Mouse (Mus musculus): Measurements from ENCODE around the gene Boll. TPM values are rescaled to one million over a fixed set of nuclear protein-coding genes. Genes with fewer than 3 reads are reported as not detected.

The Boll gene
- polyA plus RNA-seq, 1 experiment, result not detected

- no peak overlapping the region for H3K4me3 ChIP-seq (ENCODE audit: insufficient read depth, poor library complexity, severe bottlenecking)
- no peaks in the 10 kb centered on the region for H3K79me2 ChIP-seq (ENCODE audit: control insufficient read depth, insufficient read depth)
- H3ac ChIP-seq (ENCODE audit: control insufficient read depth, insufficient read length, low read depth), result no peak overlapping the region
- H3K79me3 ChIP-seq (ENCODE audit: low read depth), result no peaks in the 10 kb centered on the region
- no peaks in the 10 kb centered on the region for H3K36me3 ChIP-seq (ENCODE audit: control insufficient read depth, insufficient read depth)
- no peaks in the 10 kb centered on the region for H3K27me3 ChIP-seq (ENCODE audit: control insufficient read depth, insufficient read depth, insufficient read length)
- no peak for TF ChIP-seq CTCF (IDR thresholded peaks at IDR 0.05; ENCODE audit: control insufficient read depth, insufficient read depth, insufficient read length)
- TF ChIP-seq FOSL1 (IDR thresholded peaks at IDR 0.05; ENCODE audit: insufficient read depth, low read length, poor library complexity, severe bottlenecking), result no peak
- TF ChIP-seq MYOD1 (IDR thresholded peaks at IDR 0.05; ENCODE audit: control insufficient read depth, insufficient read length, low read depth), result no peak
- TF ChIP-seq MYOG (IDR thresholded peaks at IDR 0.05; ENCODE audit: control insufficient read depth, extremely low read depth, insufficient read length), result no peak
- TF ChIP-seq MAX (IDR thresholded peaks at IDR 0.05), result no peak
- TF ChIP-seq CEBPB (IDR thresholded peaks at IDR 0.05; ENCODE audit: low read depth), result no peak
- no peak for TF ChIP-seq USF1 (IDR thresholded peaks at IDR 0.05; ENCODE audit: low read depth)
These were observed 84.2 kb downstream of the Boll start for GRCm38 (mm10) chr1:55279081-55279480.

- Histone ChIP-seq H3ac (ENCODE audit: control insufficient read depth, insufficient read length, low read depth) (no peak overlapping the region), H3K79me3 (ENCODE audit: low read depth) (no peaks in the 10 kb centered on the region), H3K27me3 (ENCODE audit: control insufficient read depth, insufficient read depth, insufficient read length) (no peaks in the 10 kb centered on the region), H3K79me2 (ENCODE audit: control insufficient read depth, insufficient read depth) (no peaks in the 10 kb centered on the region), H3K4me3 (ENCODE audit: insufficient read depth, poor library complexity, severe bottlenecking) (no peak overlapping the region), H3K36me3 (ENCODE audit: control insufficient read depth, insufficient read depth) (no peaks in the 10 kb centered on the region)
- TF ChIP-seq CEBPB (IDR thresholded peaks at IDR 0.05; ENCODE audit: low read depth) (no peak), MAX (IDR thresholded peaks at IDR 0.05) (no peak), USF1 (IDR thresholded peaks at IDR 0.05; ENCODE audit: low read depth) (no peak), MYOG (IDR thresholded peaks at IDR 0.05; ENCODE audit: control insufficient read depth, extremely low read depth, insufficient read length) (no peak), CTCF (IDR thresholded peaks at IDR 0.05; ENCODE audit: control insufficient read depth, insufficient read depth, insufficient read length) (no peak), FOSL1 (IDR thresholded peaks at IDR 0.05; ENCODE audit: insufficient read depth, low read length, poor library complexity, severe bottlenecking) (no peak), MYOD1 (IDR thresholded peaks at IDR 0.05; ENCODE audit: control insufficient read depth, insufficient read length, low read depth) (no peak)
These were observed 97.8 kb downstream of the Boll start for GRCm38 (mm10) chr1:55265447-55265846.

- H3K79me3 ChIP-seq (ENCODE audit: low read depth), result no peaks in the 10 kb centered on the region
- H3K36me3 ChIP-seq (ENCODE audit: control insufficient read depth, insufficient read depth), result no peaks in the 10 kb centered on the region
- no peak overlapping the region for H3K4me3 ChIP-seq (ENCODE audit: insufficient read depth, poor library complexity, severe bottlenecking)
- H3K79me2 ChIP-seq (ENCODE audit: control insufficient read depth, insufficient read depth), result no peaks in the 10 kb centered on the region
- no peak overlapping the region for H3ac ChIP-seq (ENCODE audit: control insufficient read depth, insufficient read length, low read depth)
- TF ChIP-seq FOSL1 (IDR thresholded peaks at IDR 0.05; ENCODE audit: insufficient read depth, low read length, poor library complexity, severe bottlenecking), result no peak
- no peak for TF ChIP-seq CEBPB (IDR thresholded peaks at IDR 0.05; ENCODE audit: low read depth)
- TF ChIP-seq MYOG (IDR thresholded peaks at IDR 0.05; ENCODE audit: control insufficient read depth, extremely low read depth, insufficient read length), result no peak
- no peak for TF ChIP-seq MAX (IDR thresholded peaks at IDR 0.05)
- TF ChIP-seq CTCF (IDR thresholded peaks at IDR 0.05; ENCODE audit: control insufficient read depth, insufficient read depth, insufficient read length), result no peak
- no peak for TF ChIP-seq USF1 (IDR thresholded peaks at IDR 0.05; ENCODE audit: low read depth)
- no peak for TF ChIP-seq MYOD1 (IDR thresholded peaks at IDR 0.05; ENCODE audit: control insufficient read depth, insufficient read length, low read depth)
- H3K27me3 ChIP-seq (ENCODE audit: control insufficient read depth, insufficient read depth, insufficient read length), result no peaks in the 10 kb centered on the region
These were observed 98.9 kb downstream of the Boll start for GRCm38 (mm10) chr1:55264385-55264784.

- Histone ChIP-seq H3K79me3 (ENCODE audit: low read depth) (peaks cover 21% of the 10 kb centered on the region), H3K36me3 (ENCODE audit: control insufficient read depth, insufficient read depth) (peaks cover 14% of the 10 kb centered on the region), H3K4me3 (ENCODE audit: insufficient read depth, poor library complexity, severe bottlenecking) (no peak overlapping the region), H3ac (ENCODE audit: control insufficient read depth, insufficient read length, low read depth) (no peak overlapping the region), H3K27me3 (ENCODE audit: control insufficient read depth, insufficient read depth, insufficient read length) (no peaks in the 10 kb centered on the region), H3K79me2 (ENCODE audit: control insufficient read depth, insufficient read depth) (peaks cover 29% of the 10 kb centered on the region)
- TF ChIP-seq USF1 (IDR thresholded peaks at IDR 0.05; ENCODE audit: low read depth), result no peak
- no peak for TF ChIP-seq MYOG (IDR thresholded peaks at IDR 0.05; ENCODE audit: control insufficient read depth, extremely low read depth, insufficient read length)
- TF ChIP-seq MAX (IDR thresholded peaks at IDR 0.05), result no peak
- TF ChIP-seq CTCF (IDR thresholded peaks at IDR 0.05; ENCODE audit: control insufficient read depth, insufficient read depth, insufficient read length), result no peak
- TF ChIP-seq MYOD1 (IDR thresholded peaks at IDR 0.05; ENCODE audit: control insufficient read depth, insufficient read length, low read depth), result no peak
- no peak for TF ChIP-seq CEBPB (IDR thresholded peaks at IDR 0.05; ENCODE audit: low read depth)
- TF ChIP-seq FOSL1 (IDR thresholded peaks at IDR 0.05; ENCODE audit: insufficient read depth, low read length, poor library complexity, severe bottlenecking), result no peak
These were observed 116.9 kb downstream of the Boll start for GRCm38 (mm10) chr1:55246374-55246773.

- H3ac ChIP-seq (ENCODE audit: control insufficient read depth, insufficient read length, low read depth), result no peak overlapping the region
- H3K36me3 ChIP-seq (ENCODE audit: control insufficient read depth, insufficient read depth), result peaks cover 20% of the 10 kb centered on the region
- H3K27me3 ChIP-seq (ENCODE audit: control insufficient read depth, insufficient read depth, insufficient read length), result no peaks in the 10 kb centered on the region
- H3K79me2 ChIP-seq (ENCODE audit: control insufficient read depth, insufficient read depth), result peaks cover 72% of the 10 kb centered on the region
- H3K79me3 ChIP-seq (ENCODE audit: low read depth), result peaks cover 60% of the 10 kb centered on the region
- H3K4me3 ChIP-seq (ENCODE audit: insufficient read depth, poor library complexity, severe bottlenecking), result peak overlapping the region; percentile 79
- TF ChIP-seq MYOD1 (IDR thresholded peaks at IDR 0.05; ENCODE audit: control insufficient read depth, insufficient read length, low read depth) (no peak), MYOG (IDR thresholded peaks at IDR 0.05; ENCODE audit: control insufficient read depth, extremely low read depth, insufficient read length) (no peak), CTCF (IDR thresholded peaks at IDR 0.05; ENCODE audit: control insufficient read depth, insufficient read depth, insufficient read length) (no peak), MAX (IDR thresholded peaks at IDR 0.05) (no peak), USF1 (IDR thresholded peaks at IDR 0.05; ENCODE audit: low read depth) (no peak), CEBPB (IDR thresholded peaks at IDR 0.05; ENCODE audit: low read depth) (no peak), FOSL1 (IDR thresholded peaks at IDR 0.05; ENCODE audit: insufficient read depth, low read length, poor library complexity, severe bottlenecking) (no peak)
These were observed 124.0 kb downstream of the Boll start for GRCm38 (mm10) chr1:55239237-55239636.

GRCm38 (mm10) chr1:55238496-55238895 lies 124.8 kb downstream of the Boll start:
- TF ChIP-seq MYOG (IDR thresholded peaks at IDR 0.05; ENCODE audit: control insufficient read depth, extremely low read depth, insufficient read length) (no peak), CEBPB (IDR thresholded peaks at IDR 0.05; ENCODE audit: low read depth) (no peak), USF1 (IDR thresholded peaks at IDR 0.05; ENCODE audit: low read depth) (no peak), MYOD1 (IDR thresholded peaks at IDR 0.05; ENCODE audit: control insufficient read depth, insufficient read length, low read depth) (no peak), MAX (IDR thresholded peaks at IDR 0.05) (no peak), FOSL1 (IDR thresholded peaks at IDR 0.05; ENCODE audit: insufficient read depth, low read length, poor library complexity, severe bottlenecking) (no peak), CTCF (IDR thresholded peaks at IDR 0.05; ENCODE audit: control insufficient read depth, insufficient read depth, insufficient read length) (no peak)
- peaks cover 58% of the 10 kb centered on the region for H3K79me3 ChIP-seq (ENCODE audit: low read depth)
- peak overlapping the region; percentile 79 for H3K4me3 ChIP-seq (ENCODE audit: insufficient read depth, poor library complexity, severe bottlenecking)
- no peaks in the 10 kb centered on the region for H3K27me3 ChIP-seq (ENCODE audit: control insufficient read depth, insufficient read depth, insufficient read length)
- H3ac ChIP-seq (ENCODE audit: control insufficient read depth, insufficient read length, low read depth), result peak overlapping the region; percentile 76
- H3K36me3 ChIP-seq (ENCODE audit: control insufficient read depth, insufficient read depth), result peaks cover 22% of the 10 kb centered on the region
- peaks cover 64% of the 10 kb centered on the region for H3K79me2 ChIP-seq (ENCODE audit: control insufficient read depth, insufficient read depth)
